Mouse (Mus musculus): ENCODE measurements around the gene Zfhx3. TPM values are rescaled to one million over a fixed set of nuclear protein-coding genes. Genes with fewer than 3 reads are reported as not detected.
A peak's percentile ranks its signal among the peaks of the same experiment; 100 is the strongest.

Gene Zfhx3
- polyA plus RNA-seq, 1 experiment from 2014 or later: 13.9 TPM

GRCm38 (mm10) chr8:108725631-108726030 lies 783.2 kb downstream of the Zfhx3 start:
- WGBS: 74% methylated on average over 10 of the region's 10 CpGs
- H3K4me3 ChIP-seq (replicated peaks): no peak overlapping the region
- peaks cover 60% of the 10 kb centered on the region for H3K4me1 ChIP-seq
- H3K9ac ChIP-seq: no peak overlapping the region
- ATAC-seq (ENCODE audit: insufficient number of reproducible peaks, low FRiP score, low TSS enrichment, low read depth): no peak
- no peaks in the 10 kb centered on the region for H3K36me3 ChIP-seq
- H3K27ac ChIP-seq (replicated peaks): no peak overlapping the region
- no peak overlapping the region for H3K4me2 ChIP-seq (replicated peaks)
- H3K27me3 ChIP-seq: no peaks in the 10 kb centered on the region
- H3K9me3 ChIP-seq (replicated peaks): no peaks in the 10 kb centered on the region

GRCm38 (mm10) chr8:108726541-108727241 lies 784.2 kb downstream of the Zfhx3 start:
- Histone ChIP-seq H3K4me2 (replicated peaks) (peak overlapping the region; percentile 29), H3K36me3 (no peaks in the 10 kb centered on the region), H3K4me1 (peaks cover 65% of the 10 kb centered on the region), H3K4me3 (replicated peaks) (no peak overlapping the region), H3K9me3 (replicated peaks) (no peaks in the 10 kb centered on the region), H3K9ac (no peak overlapping the region), H3K27ac (replicated peaks) (peak overlapping the region; percentile 48; the same call in 1 of the 2 replicates), H3K27me3 (no peaks in the 10 kb centered on the region)
- ATAC-seq (ENCODE audit: insufficient number of reproducible peaks, low FRiP score, low TSS enrichment, low read depth): peak; percentile 47; the same call in 1 of the 2 replicates
- WGBS: 12% methylated on average over 12 of the region's 12 CpGs

GRCm38 (mm10) chr8:108729169-108729568 lies 786.7 kb downstream of the Zfhx3 start:
- H3K36me3 ChIP-seq: no peaks in the 10 kb centered on the region
- no peaks in the 10 kb centered on the region for H3K9me3 ChIP-seq (replicated peaks)
- peaks cover 63% of the 10 kb centered on the region for H3K4me1 ChIP-seq
- no peak overlapping the region for H3K9ac ChIP-seq
- no peak overlapping the region for H3K4me2 ChIP-seq (replicated peaks)
- ATAC-seq (ENCODE audit: insufficient number of reproducible peaks, low FRiP score, low TSS enrichment, low read depth): no peak
- 15% methylated on average over 2 of the region's 2 CpGs for WGBS
- H3K27ac ChIP-seq (replicated peaks): no peak overlapping the region
- H3K4me3 ChIP-seq (replicated peaks): no peak overlapping the region
- no peaks in the 10 kb centered on the region for H3K27me3 ChIP-seq

- Histone ChIP-seq H3K4me2 (replicated peaks) (no peak overlapping the region), H3K9me3 (replicated peaks) (no peaks in the 10 kb centered on the region), H3K4me1 (peaks cover 67% of the 10 kb centered on the region), H3K27me3 (no peaks in the 10 kb centered on the region), H3K36me3 (no peaks in the 10 kb centered on the region), H3K4me3 (replicated peaks) (no peak overlapping the region), H3K27ac (replicated peaks) (no peak overlapping the region), H3K9ac (no peak overlapping the region)
- ATAC-seq (ENCODE audit: insufficient number of reproducible peaks, low FRiP score, low TSS enrichment, low read depth): no peak
- WGBS: 25% methylated on average over 11 of the region's 12 CpGs
These were observed 787.4 kb downstream of the Zfhx3 start for GRCm38 (mm10) chr8:108729667-108730329.

- WGBS: 36% methylated on average over 9 of the region's 9 CpGs
- no peak for ATAC-seq (ENCODE audit: insufficient number of reproducible peaks, low FRiP score, low TSS enrichment, low read depth)
- no peaks in the 10 kb centered on the region for H3K9me3 ChIP-seq (replicated peaks)
- H3K27ac ChIP-seq (replicated peaks): no peak overlapping the region
- H3K27me3 ChIP-seq: no peaks in the 10 kb centered on the region
- H3K4me2 ChIP-seq (replicated peaks): no peak overlapping the region
- peaks cover 60% of the 10 kb centered on the region for H3K4me1 ChIP-seq
- H3K9ac ChIP-seq: no peak overlapping the region
- no peaks in the 10 kb centered on the region for H3K36me3 ChIP-seq
- no peak overlapping the region for H3K4me3 ChIP-seq (replicated peaks)
These were observed 788.5 kb downstream of the Zfhx3 start for GRCm38 (mm10) chr8:108730907-108731440.

GRCm38 (mm10) chr8:108732500-108732899 lies 790.1 kb downstream of the Zfhx3 start:
- Histone ChIP-seq H3K27me3 (no peaks in the 10 kb centered on the region), H3K9me3 (replicated peaks) (no peaks in the 10 kb centered on the region), H3K27ac (replicated peaks) (no peak overlapping the region), H3K4me3 (replicated peaks) (no peak overlapping the region), H3K9ac (no peak overlapping the region), H3K36me3 (no peaks in the 10 kb centered on the region), H3K4me1 (peaks cover 65% of the 10 kb centered on the region), H3K4me2 (replicated peaks) (no peak overlapping the region)
- WGBS: 50% methylated on average over 11 of the region's 11 CpGs
- no peak for ATAC-seq (ENCODE audit: insufficient number of reproducible peaks, low FRiP score, low TSS enrichment, low read depth)

GRCm38 (mm10) chr8:108733385-108733784 lies 790.9 kb downstream of the Zfhx3 start:
- H3K27me3 ChIP-seq: no peaks in the 10 kb centered on the region
- H3K36me3 ChIP-seq: no peaks in the 10 kb centered on the region
- no peak overlapping the region for H3K4me3 ChIP-seq (replicated peaks)
- no peak overlapping the region for H3K4me2 ChIP-seq (replicated peaks)
- no peak for ATAC-seq (ENCODE audit: insufficient number of reproducible peaks, low FRiP score, low TSS enrichment, low read depth)
- 39% methylated on average over 5 of the region's 5 CpGs for WGBS
- peaks cover 68% of the 10 kb centered on the region for H3K4me1 ChIP-seq
- no peaks in the 10 kb centered on the region for H3K9me3 ChIP-seq (replicated peaks)
- no peak overlapping the region; the same call in 1 of the 2 replicates for H3K9ac ChIP-seq
- H3K27ac ChIP-seq (replicated peaks): no peak overlapping the region

- Histone ChIP-seq H3K36me3 (no peaks in the 10 kb centered on the region), H3K9ac (no peak overlapping the region), H3K9me3 (replicated peaks) (no peaks in the 10 kb centered on the region), H3K4me2 (replicated peaks) (no peak overlapping the region), H3K4me1 (peaks cover 48% of the 10 kb centered on the region), H3K27me3 (no peaks in the 10 kb centered on the region), H3K4me3 (replicated peaks) (no peak overlapping the region), H3K27ac (replicated peaks) (no peak overlapping the region)
- 36% methylated on average over 9 of the region's 9 CpGs for WGBS
- no peak for ATAC-seq (ENCODE audit: insufficient number of reproducible peaks, low FRiP score, low TSS enrichment, low read depth)
These were observed 794.0 kb downstream of the Zfhx3 start for GRCm38 (mm10) chr8:108736442-108736841.

- no peak overlapping the region for H3K4me2 ChIP-seq (replicated peaks)
- no peaks in the 10 kb centered on the region for H3K36me3 ChIP-seq
- H3K9me3 ChIP-seq (replicated peaks): no peaks in the 10 kb centered on the region
- H3K27ac ChIP-seq (replicated peaks): no peak overlapping the region
- ATAC-seq (ENCODE audit: insufficient number of reproducible peaks, low FRiP score, low TSS enrichment, low read depth): no peak
- H3K4me3 ChIP-seq (replicated peaks): no peak overlapping the region
- no peaks in the 10 kb centered on the region for H3K27me3 ChIP-seq
- H3K9ac ChIP-seq: no peak overlapping the region
- WGBS: 91% methylated on average over 10 of the region's 10 CpGs
- H3K4me1 ChIP-seq: peaks cover 35% of the 10 kb centered on the region
These were observed 795.7 kb downstream of the Zfhx3 start for GRCm38 (mm10) chr8:108738179-108738578.

- no peak for ATAC-seq (ENCODE audit: insufficient number of reproducible peaks, low FRiP score, low TSS enrichment, low read depth)
- Histone ChIP-seq H3K27me3 (no peaks in the 10 kb centered on the region), H3K9ac (no peak overlapping the region), H3K4me2 (replicated peaks) (no peak overlapping the region), H3K36me3 (no peaks in the 10 kb centered on the region), H3K9me3 (replicated peaks) (no peaks in the 10 kb centered on the region), H3K27ac (replicated peaks) (no peak overlapping the region), H3K4me3 (replicated peaks) (no peak overlapping the region), H3K4me1 (peaks cover 29% of the 10 kb centered on the region)
- 64% methylated on average over 6 of the region's 6 CpGs for WGBS
These were observed 797.1 kb downstream of the Zfhx3 start for GRCm38 (mm10) chr8:108739517-108739916.

GRCm38 (mm10) chr8:108740443-108740842 lies 798.0 kb downstream of the Zfhx3 start:
- 84% methylated on average over 13 of the region's 13 CpGs for WGBS
- H3K9me3 ChIP-seq (replicated peaks): no peaks in the 10 kb centered on the region
- no peak overlapping the region for H3K9ac ChIP-seq
- no peaks in the 10 kb centered on the region for H3K27me3 ChIP-seq
- H3K36me3 ChIP-seq: no peaks in the 10 kb centered on the region
- no peak overlapping the region for H3K4me3 ChIP-seq (replicated peaks)
- no peak for ATAC-seq (ENCODE audit: insufficient number of reproducible peaks, low FRiP score, low TSS enrichment, low read depth)
- H3K27ac ChIP-seq (replicated peaks): no peak overlapping the region
- H3K4me1 ChIP-seq: peaks cover 29% of the 10 kb centered on the region
- no peak overlapping the region for H3K4me2 ChIP-seq (replicated peaks)
